Mouse (Mus musculus): ENCODE measurements around the gene Tm9sf4. TPM values are rescaled to one million over a fixed set of nuclear protein-coding genes. Genes with fewer than 3 reads are reported as not detected.

Tm9sf4 gene
- total RNA-seq, 4 experiments from 2014 or later, result 96.3 to 115 (median 112) TPM

Other genes starting within 250 kb of the Tm9sf4 start
- under 1 TPM in 1 of 4 experiments, not detected in 3; 0.10 TPM for gene Mylk2, start 250.0 kb upstream of the Tm9sf4 start, total RNA-seq (2022)
- 1 to 10 TPM; 2.0 to 3.5 (median 2.2) TPM for gene Foxs1, start 228.1 kb upstream of the Tm9sf4 start, total RNA-seq (2022)
- 1 to 10 TPM; 4.4 to 10.0 (median 5.6) TPM for gene Dusp15, start 209.6 kb upstream of the Tm9sf4 start, total RNA-seq (2022)
- gene Ttll9, start 198.8 kb upstream of the Tm9sf4 start, total RNA-seq (2022), result under 1 TPM; 0.42 to 0.83 (median 0.46) TPM
- 100 to 1,000 TPM; 207 to 252 (median 221) TPM for gene Pdrg1, start 145.9 kb upstream of the Tm9sf4 start, total RNA-seq (2022)
- gene Xkr7, start 129.5 kb upstream of the Tm9sf4 start, total RNA-seq (2022), result 1 to 10 TPM; 1.2 to 2.3 (median 1.7) TPM
- 10 to 100 TPM in 3 of 4 experiments, 1 to 10 TPM in 1; 9.0 to 19.5 (median 14.7) TPM for gene Ccm2l, start 95.3 kb upstream of the Tm9sf4 start, total RNA-seq (2022)
- gene Hck, start 52.8 kb upstream of the Tm9sf4 start, total RNA-seq (2022), result 1 to 10 TPM; 3.3 to 5.5 (median 4.5) TPM
- 1 to 10 TPM; 3.5 to 5.0 (median 3.9) TPM for gene Tspyl3, start 64.1 kb downstream of the Tm9sf4 start, total RNA-seq (2022)
- gene Plagl2, start 80.1 kb downstream of the Tm9sf4 start, total RNA-seq (2022), result 10 to 100 TPM in 2 of 4 experiments, 1 to 10 TPM in 2; 9.0 to 14.0 (median 11.6) TPM
- gene Pofut1, start 80.2 kb downstream of the Tm9sf4 start, total RNA-seq (2022), result 10 to 100 TPM; 74.6 to 88.0 (median 79.3) TPM
- gene Kif3b, start 130.1 kb downstream of the Tm9sf4 start, total RNA-seq (2022), result 10 to 100 TPM; 28.7 to 34.4 (median 32.1) TPM
- gene Asxl1, start 184.5 kb downstream of the Tm9sf4 start, total RNA-seq (2022), result 10 to 100 TPM; 31.1 to 39.8 (median 33.2) TPM

Data from adrenal gland, adult 8-10 months (tissue).